Mouse (Mus musculus) intestine, embryonic 16.5 days (tissue): Measurements from ENCODE around the gene Ctnnbl1. TPM values are rescaled to one million over a fixed set of nuclear protein-coding genes. Genes with fewer than 3 reads are reported as not detected.

ENCODE experiments used
- ATAC-seq: fragments of 200-750 bp; cut with Nextera tagmentation; 2 replicates; pipeline ENCODE4 v1.8.0; 2017; ENCODE audit warnings: moderate TSS enrichment, moderate library complexity
- H3K27ac ChIP-seq: fragments of 300-500 bp; sonication (generic); 2 replicates; pipeline ENCODE4 v1.5.1; 2014; ENCODE audit warnings: mild to moderate bottlenecking, low read length
- H3K27me3 ChIP-seq: fragments of 300-500 bp; sonication (generic); replicated peaks from 2 replicates; pipeline ENCODE4 v1.6.1; 2014; ENCODE audit warnings: low read length, control low read depth, mixed read lengths; ENCODE audit not compliant: control insufficient read depth, insufficient read depth
- H3K36me3 ChIP-seq: fragments of 300-500 bp; sonication (generic); 2 replicates; pipeline ENCODE4 v1.6.1; 2014; ENCODE audit warnings: low read length, control low read depth; ENCODE audit not compliant: control insufficient read depth, insufficient read depth
- H3K4me1 ChIP-seq: fragments of 300-500 bp; sonication (generic); 2 replicates; pipeline ENCODE4 v1.6.1; 2014; ENCODE audit warnings: low read length, control low read depth, mixed read lengths; ENCODE audit not compliant: control insufficient read depth, insufficient read depth
- H3K4me2 ChIP-seq: fragments of 300-500 bp; sonication (generic); 2 replicates; pipeline ENCODE4 v1.6.1; 2014; ENCODE audit warnings: low read depth, low read length, control low read depth
- H3K4me3 ChIP-seq: fragments of 300-500 bp; sonication (generic); 2 replicates; pipeline ENCODE4 v1.5.1; 2014; ENCODE audit warnings: mild to moderate bottlenecking, low read length
- H3K9ac ChIP-seq: fragments of 300-500 bp; sonication (generic); 2 replicates; pipeline ENCODE4 v1.6.1; 2014; ENCODE audit warnings: low read depth, low read length
- H3K9me3 ChIP-seq: fragments of 300-500 bp; sonication (generic); 2 replicates; pipeline ENCODE4 v1.6.1; 2016; ENCODE audit warnings: low read length, control low read depth; ENCODE audit not compliant: control insufficient read depth
- WGBS: fragments of 180-500 bp; shearing (Covaris S2); extraction: QIAGEN DNeasy Blood & Tissue Kit; methylation state at CpG from one replicate; pipeline ENCODE4 v1.1.7; 2014; 5-methylcytosine and 5-hydroxymethylcytosine counted together
- polyA plus RNA-seq: library from polyadenylated mRNA; unstranded; fragments of >200 nt; fragmentation: Nextera tagmentation; extraction: Ambion mirVana; gene quantifications from 2 replicates; pipeline ENCODE4 v1.2.1, GENCODE M21; 2015

Gene Ctnnbl1
- 40.3 and 48.2 TPM in 2 replicates for polyA plus RNA-seq

- Histone ChIP-seq H3K9ac (peak within 1 kb of the TSS; percentile 82), H3K27ac (peak within 1 kb of the TSS; percentile 9; the same call in 1 of the 2 replicates), H3K4me3 (peak within 1 kb of the TSS; percentile 88), H3K4me1 (peaks cover 3% of the 10 kb centered on the region), H3K4me2 (peak within 1 kb of the TSS; percentile 83), H3K36me3 (no peaks in the 10 kb centered on the region), H3K9me3 (no peaks in the 10 kb centered on the region), H3K27me3 (no peaks in the 10 kb centered on the region)
- WGBS, result 12% methylated on average over 44 of the region's 44 CpGs
- peak; percentile 97 for ATAC-seq
Observed at GRCm38 (mm10) chr2:157736854-157737850, at the start of gene Ctnnbl1. Gene Ctnnbl1, plus strand, starts transcription at chr2:157737401.

GRCm38 (mm10) chr2:157687506-157687905 lies 49.7 kb upstream of the Ctnnbl1 start:
- 49% methylated on average over 3 of the region's 3 CpGs for WGBS
- H3K4me1 ChIP-seq, result no peaks in the 10 kb centered on the region
- ATAC-seq, result no peak
- no peaks in the 10 kb centered on the region for H3K9me3 ChIP-seq
- no peak overlapping the region for H3K4me3 ChIP-seq
- no peak overlapping the region for H3K9ac ChIP-seq
- no peak overlapping the region for H3K27ac ChIP-seq
- no peak overlapping the region for H3K4me2 ChIP-seq
- no peaks in the 10 kb centered on the region for H3K36me3 ChIP-seq
- H3K27me3 ChIP-seq, result no peaks in the 10 kb centered on the region

- WGBS, result 48% methylated on average over 13 of the region's 13 CpGs
- Histone ChIP-seq H3K4me1 (no peaks in the 10 kb centered on the region), H3K9ac (no peak overlapping the region), H3K36me3 (no peaks in the 10 kb centered on the region), H3K27me3 (no peaks in the 10 kb centered on the region), H3K9me3 (no peaks in the 10 kb centered on the region), H3K27ac (no peak overlapping the region), H3K4me2 (no peak overlapping the region), H3K4me3 (no peak overlapping the region)
- no peak for ATAC-seq
Observed at GRCm38 (mm10) chr2:157691266-157692105, 45.7 kb upstream of the Ctnnbl1 start.

GRCm38 (mm10) chr2:157692365-157692932 lies 44.8 kb upstream of the Ctnnbl1 start:
- Histone ChIP-seq H3K27me3 (no peaks in the 10 kb centered on the region), H3K36me3 (no peaks in the 10 kb centered on the region), H3K9ac (no peak overlapping the region), H3K4me3 (no peak overlapping the region), H3K4me2 (no peak overlapping the region), H3K4me1 (no peaks in the 10 kb centered on the region), H3K9me3 (no peaks in the 10 kb centered on the region), H3K27ac (no peak overlapping the region)
- 38% methylated on average over 17 of the region's 17 CpGs for WGBS
- ATAC-seq, result no peak

- Histone ChIP-seq H3K4me3 (no peak overlapping the region), H3K36me3 (no peaks in the 10 kb centered on the region), H3K27ac (no peak overlapping the region), H3K4me2 (no peak overlapping the region), H3K4me1 (no peaks in the 10 kb centered on the region), H3K9ac (no peak overlapping the region), H3K9me3 (no peaks in the 10 kb centered on the region), H3K27me3 (no peaks in the 10 kb centered on the region)
- WGBS, result 80% methylated on average over 3 of the region's 3 CpGs
- no peak for ATAC-seq
Observed at GRCm38 (mm10) chr2:157693576-157693975, 43.6 kb upstream of the Ctnnbl1 start.

- no peak for ATAC-seq
- Histone ChIP-seq H3K4me1 (no peaks in the 10 kb centered on the region), H3K4me3 (no peak overlapping the region), H3K9ac (no peak overlapping the region), H3K4me2 (no peak overlapping the region), H3K27me3 (no peaks in the 10 kb centered on the region), H3K9me3 (no peaks in the 10 kb centered on the region), H3K36me3 (no peaks in the 10 kb centered on the region), H3K27ac (no peak overlapping the region)
- 35% methylated on average over 7 of the region's 7 CpGs for WGBS
Observed at GRCm38 (mm10) chr2:157696297-157696731, 40.9 kb upstream of the Ctnnbl1 start.

GRCm38 (mm10) chr2:157703155-157703554 lies 34.0 kb upstream of the Ctnnbl1 start:
- no peak overlapping the region for H3K9ac ChIP-seq
- no peak overlapping the region for H3K27ac ChIP-seq
- H3K4me2 ChIP-seq, result no peak overlapping the region
- no peak overlapping the region for H3K4me3 ChIP-seq
- no peaks in the 10 kb centered on the region for H3K9me3 ChIP-seq
- WGBS, result 50% methylated on average over 8 of the region's 8 CpGs
- ATAC-seq, result no peak
- H3K27me3 ChIP-seq, result 0 out of 2 replicates have a peak, but pooled peaks cover 2% of the 10 kb centered on the region
- H3K36me3 ChIP-seq, result no peaks in the 10 kb centered on the region
- no peaks in the 10 kb centered on the region for H3K4me1 ChIP-seq

- no peak overlapping the region for H3K27ac ChIP-seq
- H3K9me3 ChIP-seq, result no peaks in the 10 kb centered on the region
- ATAC-seq, result no peak
- H3K4me3 ChIP-seq, result no peak overlapping the region
- H3K4me2 ChIP-seq, result no peak overlapping the region
- H3K9ac ChIP-seq, result no peak overlapping the region
- no peaks in the 10 kb centered on the region for H3K4me1 ChIP-seq
- WGBS, result 36% methylated on average over 28 of the region's 28 CpGs
- H3K36me3 ChIP-seq, result no peaks in the 10 kb centered on the region
- H3K27me3 ChIP-seq, result 0 out of 2 replicates have a peak, but pooled peaks cover 2% of the 10 kb centered on the region
Observed at GRCm38 (mm10) chr2:157704991-157705776, 32.0 kb upstream of the Ctnnbl1 start.
